Mouse (Mus musculus) lung, postnatal 0 days (tissue): ENCODE results near the gene Cnst. TPM values are rescaled to one million over a fixed set of nuclear protein-coding genes. Genes with fewer than 3 reads are reported as not detected.
A peak's percentile ranks its signal among the peaks of the same experiment; 100 is the strongest.
"Not testable (repeated sequence)": the region's sequence is repeated elsewhere in the genome, so short reads cannot be mapped to it uniquely, and the experiment has no call there.

Experiments
- ATAC-seq: fragments of 200-750 bp; cut with Nextera tagmentation; 2 replicates; pipeline ENCODE4 v1.8.0; 2017; ENCODE audit warnings: moderate library complexity
- DNase-seq: peaks from one replicate; pipeline ENCODE4 v3.0.0-alpha.2; 2016; ENCODE audit warnings: low spot score
- H3K27ac ChIP-seq: fragments of 300-500 bp; sonication (generic); 2 replicates; pipeline ENCODE4 v1.5.1; 2014; ENCODE audit warnings: antibody characterized with exemption, mild to moderate bottlenecking, low read length, mixed read lengths
- H3K27me3 ChIP-seq: fragments of 300-500 bp; sonication (generic); replicated peaks from 2 replicates; pipeline ENCODE4 v1.6.1; 2014; ENCODE audit warnings: low read length, mixed read lengths; ENCODE audit not compliant: insufficient read depth
- H3K36me3 ChIP-seq: fragments of 300-500 bp; sonication (generic); 2 replicates; pipeline ENCODE4 v1.6.1; 2014; ENCODE audit warnings: low read length, mixed read lengths; ENCODE audit not compliant: insufficient read depth
- H3K4me1 ChIP-seq: fragments of 300-500 bp; sonication (generic); 2 replicates; pipeline ENCODE4 v1.6.1; 2014; ENCODE audit warnings: antibody characterized with exemption, low read depth, low read length, mixed read lengths; ENCODE audit not compliant: insufficient read depth
- H3K4me2 ChIP-seq: fragments of 300-500 bp; sonication (generic); replicated peaks from 2 replicates; pipeline ENCODE4 v1.6.1; 2014; ENCODE audit warnings: low read depth, mild to moderate bottlenecking, low read length, moderate library complexity, mixed read lengths
- H3K4me3 ChIP-seq: fragments of 300-500 bp; sonication (generic); 2 replicates; pipeline ENCODE4 v1.5.1; 2014; ENCODE audit warnings: low read depth, low read length
- H3K9ac ChIP-seq: fragments of 300-500 bp; sonication (generic); replicated peaks from 2 replicates; pipeline ENCODE4 v1.6.1; 2014; ENCODE audit warnings: low read depth, mild to moderate bottlenecking
- H3K9me3 ChIP-seq: fragments of 300-500 bp; sonication (generic); 2 replicates; pipeline ENCODE4 v1.6.1; 2016; ENCODE audit warnings: low read length, mixed read lengths
- CTCF ChIP-seq: IDR thresholded peaks from 2 replicates; pipeline ENCODE4 v1.5.1; 2016; ENCODE audit warnings: antibody characterized with exemption, mild to moderate bottlenecking
- EP300 ChIP-seq: IDR thresholded peaks from 2 replicates; pipeline ENCODE4 v1.6.1; 2016; ENCODE audit warnings: antibody characterized with exemption, mild to moderate bottlenecking, control low read depth
- WGBS: fragments of 180-500 bp; shearing (Covaris S2); extraction: QIAGEN DNeasy Blood & Tissue Kit; methylation state at CpG from one replicate; pipeline ENCODE4 v1.1.7; 2014; 5-methylcytosine and 5-hydroxymethylcytosine counted together
- polyA plus RNA-seq: library from polyadenylated mRNA; unstranded; fragments of >200 nt; fragmentation: Nextera tagmentation; extraction: Ambion mirVana; gene quantifications from 2 replicates; pipeline ENCODE4 v1.2.1, GENCODE M21; 2015

Cnst gene
- polyA plus RNA-seq: 13.8 and 16.8 TPM in 2 replicates

GRCm38 (mm10) chr1:179545768-179546550 lies at the start of gene Cnst, which contains the start of gene Tfb2m:
Gene Cnst (plus strand): TSS chr1:179546370.
Gene Tfb2m (minus strand): TSS chr1:179546267.
- ATAC-seq: peak; percentile 99

GRCm38 (mm10) chr1:179499257-179499656 lies 46.9 kb upstream of the Cnst start:
- Histone ChIP-seq H3K4me1 (no peaks in the 10 kb centered on the region), H3K9me3 (no peaks in the 10 kb centered on the region), H3K36me3 (no peaks in the 10 kb centered on the region), H3K9ac (no peak overlapping the region), H3K4me2 (no peak overlapping the region), H3K27ac (no peak overlapping the region), H3K4me3 (no peak overlapping the region), H3K27me3 (no peaks in the 10 kb centered on the region)
- DNase-seq (peak; percentile 22), ATAC-seq (no peak; the same call in 1 of the 2 replicates)
- 60% methylated on average over 3 of the region's 3 CpGs for WGBS
- TF ChIP-seq EP300: no peak
- TF ChIP-seq CTCF: no peak

More at GRCm38 (mm10) chr1:179545768-179546550, at the start of gene Cnst, which contains the start of gene Tfb2m:
- H3K4me1 ChIP-seq, H3K27me3 ChIP-seq, H3K36me3 ChIP-seq, H3K9me3 ChIP-seq: not testable (repeated sequence)
- Histone ChIP-seq H3K4me2 (peak within 1 kb of the TSS; percentile 67), H3K9ac (peak within 1 kb of the TSS; percentile 81), H3K27ac (peak within 1 kb of the TSS; percentile 91), H3K4me3 (peak within 1 kb of the TSS; percentile 69)
- peak; percentile 44; the same call in 1 of the 2 replicates for TF ChIP-seq EP300
- WGBS: under 1% methylated on average over 60 of the region's 69 CpGs
- peak; percentile 99 for DNase-seq

- 7% methylated on average over 3 of the region's 3 CpGs for WGBS
- Histone ChIP-seq H3K27ac (no peak overlapping the region), H3K4me3 (no peak overlapping the region), H3K4me1 (no peaks in the 10 kb centered on the region), H3K27me3 (no peaks in the 10 kb centered on the region), H3K36me3 (no peaks in the 10 kb centered on the region), H3K9ac (no peak overlapping the region), H3K4me2 (no peak overlapping the region), H3K9me3 (no peaks in the 10 kb centered on the region)
- TF ChIP-seq EP300 (no peak), CTCF (peak; percentile 81)
- DNase-seq (peak; percentile 68), ATAC-seq (no peak)
Measured at GRCm38 (mm10) chr1:179502565-179502964, 43.6 kb upstream of the Cnst start.

GRCm38 (mm10) chr1:179506530-179507315 lies 39.4 kb upstream of the Cnst start:
- no peak for TF ChIP-seq EP300
- TF ChIP-seq CTCF: peak; percentile 74
- DNase-seq (peak; percentile 75), ATAC-seq (no peak)
- WGBS: 48% methylated on average over 9 of the region's 9 CpGs
- no peaks in the 10 kb centered on the region for H3K36me3 ChIP-seq
- H3K4me3 ChIP-seq: no peak overlapping the region
- H3K27me3 ChIP-seq: no peaks in the 10 kb centered on the region
- no peak overlapping the region for H3K4me2 ChIP-seq
- no peaks in the 10 kb centered on the region for H3K9me3 ChIP-seq
- no peaks in the 10 kb centered on the region for H3K4me1 ChIP-seq
- no peak overlapping the region for H3K9ac ChIP-seq
- no peak overlapping the region for H3K27ac ChIP-seq

GRCm38 (mm10) chr1:179510546-179511340 lies 35.4 kb upstream of the Cnst start:
- DNase-seq (no peak), ATAC-seq (no peak)
- no peaks in the 10 kb centered on the region for H3K27me3 ChIP-seq
- no peaks in the 10 kb centered on the region for H3K36me3 ChIP-seq
- no peaks in the 10 kb centered on the region for H3K9me3 ChIP-seq
- no peak overlapping the region for H3K4me3 ChIP-seq
- TF ChIP-seq CTCF (no peak), EP300 (no peak)
- no peak overlapping the region for H3K27ac ChIP-seq
- H3K9ac ChIP-seq: no peak overlapping the region
- H3K4me1 ChIP-seq: no peaks in the 10 kb centered on the region
- H3K4me2 ChIP-seq: no peak overlapping the region
- 81% methylated on average over 13 of the region's 13 CpGs for WGBS
